Mouse (Mus musculus) c-Kit-positive CD71-negative TER-119-negative erythroid progenitor cells, embryonic 14.5 days (primary cell): Measurements from ENCODE around the gene Cstf3.

ENCODE experiments used
- DNase-seq: peaks from one replicate; pipeline ENCODE4 v3.0.0-alpha.2; 2013; ENCODE audit warnings: low read depth

Gene Cstf3

GRCm38 (mm10) chr2:104711585-104712485 lies 121.5 kb downstream of the Cstf3 start, which contains the start of gene Tcp11l1:
Gene Tcp11l1 (minus strand): TSS chr2:104712169.
- DNase-seq = no peak

GRCm38 (mm10) chr2:104712486-104712809 lies 122.1 kb downstream of the Cstf3 start:
- DNase-seq = no peak

- DNase-seq = no peak
Observed at GRCm38 (mm10) chr2:104714254-104714691, 124.0 kb downstream of the Cstf3 start.
